Mouse (Mus musculus): ENCODE results near the gene Hmgb1.

Gene Hmgb1

DNA sequence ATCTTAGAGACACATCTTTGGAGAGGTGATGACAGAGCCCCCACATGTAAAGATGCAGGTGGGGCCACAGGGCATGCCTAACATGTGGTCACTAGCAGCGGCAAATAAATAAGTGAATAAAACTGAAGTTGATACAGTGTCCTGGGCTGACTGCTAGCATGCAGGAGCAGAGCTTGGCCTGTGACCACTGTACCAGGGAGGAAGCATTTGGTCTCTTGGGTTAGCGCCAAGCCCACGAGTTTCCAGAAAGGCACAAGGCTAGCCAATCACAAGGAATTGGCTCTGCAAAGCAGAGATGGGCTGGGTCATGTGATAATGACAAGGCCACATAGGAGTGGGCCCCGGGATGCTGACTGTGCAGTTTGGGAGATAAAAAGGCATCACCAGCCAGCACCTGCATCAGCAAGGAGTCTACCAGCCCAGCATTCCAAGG lies 47.3 kb downstream of the Hmgb1 start:
- H3K36me3 ChIP-seq (ENCODE audit: insufficient read depth, low read length): no peaks in the 10 kb centered on the region

DNA sequence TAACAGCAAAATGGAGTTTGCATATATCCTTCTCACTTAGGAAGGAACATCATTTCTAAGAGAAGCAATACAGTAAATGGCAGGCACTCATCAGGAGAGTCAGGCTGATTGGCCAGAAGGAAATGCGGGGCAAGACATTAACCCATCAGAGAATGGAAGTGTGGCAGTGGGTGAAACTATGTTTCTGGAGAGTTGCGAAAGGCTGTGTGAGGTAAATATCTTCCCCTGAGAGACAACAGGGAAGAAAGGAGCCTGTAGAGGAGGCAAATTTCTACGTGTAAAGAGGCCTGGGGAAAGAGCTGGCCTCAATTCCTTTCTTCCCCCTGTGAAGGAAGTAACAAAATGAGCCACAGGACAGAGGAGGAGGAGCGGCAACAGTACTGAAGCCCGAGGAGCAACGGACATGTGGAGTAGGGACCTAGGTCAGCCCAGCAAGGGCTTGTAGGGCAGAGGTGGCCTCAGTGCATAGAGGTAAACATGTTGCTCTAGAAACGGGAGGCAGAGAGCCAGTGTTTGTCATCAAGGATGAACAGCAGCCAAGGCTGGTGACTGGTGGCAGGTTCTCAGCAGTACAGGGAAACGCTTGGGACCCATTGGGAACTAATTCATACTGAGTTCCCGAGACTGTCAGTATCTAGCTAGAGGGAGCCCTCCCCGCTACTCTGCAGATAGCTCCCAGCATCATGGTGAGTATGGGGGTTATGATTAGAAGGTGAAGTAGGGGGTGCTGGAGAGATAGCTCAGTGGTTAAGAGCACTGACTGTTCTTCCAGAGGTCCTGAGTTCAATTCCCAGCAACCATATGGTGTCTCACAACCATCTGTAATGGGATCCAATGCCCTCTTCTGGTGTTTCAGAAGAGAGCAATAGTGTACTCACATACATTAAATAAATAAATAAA lies 48.6 kb downstream of the Hmgb1 start:
- no peak for TF ChIP-seq NANOG (IDR thresholded peaks at IDR 0.05; ENCODE audit: borderline replicate concordance, low read length)
- TF ChIP-seq POU5F1 (IDR thresholded peaks at IDR 0.05; ENCODE audit: borderline replicate concordance, low read length): no peak
- no peak for TF ChIP-seq CTCF (conservative IDR thresholded peaks at IDR 0.05; ENCODE audit: low read length)
- Histone ChIP-seq H3K4me1 (replicated peaks; ENCODE audit: low read depth, low read length) (peaks cover 5% of the 10 kb centered on the region), H3K36me3 (ENCODE audit: insufficient read depth, low read length) (no peaks in the 10 kb centered on the region), H3K4me3 (replicated peaks; ENCODE audit: low read length) (no peak overlapping the region), H3K9me3 (ENCODE audit: low read length) (no peaks in the 10 kb centered on the region), H3K27me3 (ENCODE audit: insufficient read depth, low read length) (0 out of 2 replicates have a peak, but pooled peaks cover 5% of the 10 kb centered on the region)

More for the DNA sequence above, 47.3 kb downstream of the Hmgb1 start:
- peaks cover 7% of the 10 kb centered on the region for H3K4me1 ChIP-seq (replicated peaks; ENCODE audit: low read depth, low read length)
- 0 out of 2 replicates have a peak, but pooled peaks cover 5% of the 10 kb centered on the region for H3K27me3 ChIP-seq (ENCODE audit: insufficient read depth, low read length)
- TF ChIP-seq POU5F1 (IDR thresholded peaks at IDR 0.05; ENCODE audit: borderline replicate concordance, low read length) (no peak), CTCF (conservative IDR thresholded peaks at IDR 0.05; ENCODE audit: low read length) (no peak), NANOG (IDR thresholded peaks at IDR 0.05; ENCODE audit: borderline replicate concordance, low read length) (no peak)
- no peaks in the 10 kb centered on the region for H3K9me3 ChIP-seq (ENCODE audit: low read length)
- no peak overlapping the region for H3K4me3 ChIP-seq (replicated peaks; ENCODE audit: low read length)

DNA sequence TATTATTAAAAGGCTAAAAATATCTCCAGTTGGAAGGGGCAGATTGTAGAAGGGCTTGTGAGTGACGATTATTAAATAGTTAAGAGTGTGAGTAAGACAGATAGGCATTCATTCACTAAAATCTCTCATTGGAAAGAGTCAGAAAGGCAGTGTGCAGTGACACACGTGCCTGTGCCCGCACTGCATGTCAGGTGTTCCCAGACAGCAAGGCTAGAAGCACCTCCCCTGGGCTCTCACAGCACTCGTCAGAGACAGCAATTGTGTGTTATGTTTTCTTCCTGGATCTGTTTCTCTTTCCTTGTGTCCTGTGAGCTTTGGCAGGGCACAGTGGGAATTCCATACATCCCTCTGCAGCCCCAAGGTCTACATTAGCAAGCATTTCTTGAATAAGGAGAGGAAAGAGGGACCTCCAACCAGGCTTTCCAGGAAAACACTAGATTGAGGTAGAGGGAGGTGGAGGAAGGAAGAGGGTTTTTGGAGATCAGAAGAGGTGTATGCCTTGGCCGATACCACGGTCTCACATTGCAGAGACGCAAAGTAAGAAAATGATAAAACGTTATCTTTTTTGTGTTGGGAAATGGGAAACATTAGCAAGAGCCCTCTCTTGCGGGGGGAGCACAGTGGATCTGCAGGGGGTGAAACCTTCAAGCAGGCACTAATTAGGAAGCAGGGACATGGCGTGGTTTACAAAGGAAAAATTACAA lies 49.4 kb downstream of the Hmgb1 start:
- no peak for TF ChIP-seq NANOG (IDR thresholded peaks at IDR 0.05; ENCODE audit: borderline replicate concordance, low read length)
- Histone ChIP-seq H3K9me3 (ENCODE audit: low read length) (no peaks in the 10 kb centered on the region), H3K4me3 (replicated peaks; ENCODE audit: low read length) (no peak overlapping the region), H3K4me1 (replicated peaks; ENCODE audit: low read depth, low read length) (no peaks in the 10 kb centered on the region), H3K27me3 (ENCODE audit: insufficient read depth, low read length) (peaks cover 8% of the 10 kb centered on the region; the same call in 1 of the 2 replicates), H3K36me3 (ENCODE audit: insufficient read depth, low read length) (no peaks in the 10 kb centered on the region)

DNA sequence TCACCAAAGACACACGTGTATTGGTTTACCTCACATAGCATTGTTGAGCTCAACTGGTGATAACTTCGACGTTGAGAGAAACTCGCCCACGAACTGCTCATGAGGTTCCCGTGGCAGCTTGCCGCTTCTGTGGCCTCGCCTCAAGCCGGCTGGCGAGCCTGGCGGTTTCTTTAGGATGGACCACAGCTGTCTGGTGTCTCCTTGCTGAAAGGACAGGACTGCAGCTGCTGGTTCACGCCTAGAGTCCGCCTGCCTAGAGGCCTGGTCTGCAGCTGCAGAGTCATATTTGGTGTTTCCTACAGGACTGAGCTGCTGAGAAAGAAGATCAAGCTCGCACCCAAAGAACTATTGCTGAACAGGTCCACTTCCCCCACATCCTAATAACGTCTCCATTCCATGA lies 55.8 kb downstream of the Hmgb1 start:
- no peak for TF ChIP-seq POU5F1 (IDR thresholded peaks at IDR 0.05; ENCODE audit: borderline replicate concordance, low read length)
- TF ChIP-seq CTCF (conservative IDR thresholded peaks at IDR 0.05; ENCODE audit: low read length): no peak
- TF ChIP-seq NANOG (IDR thresholded peaks at IDR 0.05; ENCODE audit: borderline replicate concordance, low read length): no peak
- Histone ChIP-seq H3K4me3 (replicated peaks; ENCODE audit: low read length) (no peak overlapping the region), H3K4me1 (replicated peaks; ENCODE audit: low read depth, low read length) (0 out of 2 replicates have a peak, but pooled peaks cover 7% of the 10 kb centered on the region), H3K27me3 (ENCODE audit: insufficient read depth, low read length) (peaks cover 29% of the 10 kb centered on the region), H3K36me3 (ENCODE audit: insufficient read depth, low read length) (no peaks in the 10 kb centered on the region), H3K9me3 (ENCODE audit: low read length) (no peaks in the 10 kb centered on the region)

DNA sequence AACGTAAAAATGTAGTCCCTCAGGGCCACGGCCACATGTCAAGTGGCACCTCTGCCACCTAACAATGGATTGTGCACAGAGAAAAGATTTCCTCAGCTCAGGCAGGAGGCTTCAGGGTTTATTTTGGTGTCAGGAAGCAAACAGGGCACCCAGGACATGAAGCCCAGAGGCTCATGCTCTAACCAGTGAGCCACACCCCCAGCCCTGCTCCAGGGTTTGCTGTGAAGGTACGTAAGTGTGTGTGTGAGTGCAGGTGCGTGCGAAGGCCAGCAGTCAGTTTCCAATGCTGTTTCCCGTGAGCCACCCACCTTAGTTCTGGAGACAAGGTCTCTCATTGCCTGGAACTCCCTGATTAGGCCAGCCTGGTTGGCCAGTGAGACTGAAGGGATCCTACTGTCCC lies 60.5 kb downstream of the Hmgb1 start:
- H3K27me3 ChIP-seq (ENCODE audit: insufficient read depth, low read length): peaks cover 22% of the 10 kb centered on the region
- no peaks in the 10 kb centered on the region for H3K36me3 ChIP-seq (ENCODE audit: insufficient read depth, low read length)
- no peak overlapping the region for H3K4me3 ChIP-seq (replicated peaks; ENCODE audit: low read length)
- H3K9me3 ChIP-seq (ENCODE audit: low read length): no peaks in the 10 kb centered on the region
- peaks cover 19% of the 10 kb centered on the region for H3K4me1 ChIP-seq (replicated peaks; ENCODE audit: low read depth, low read length)
- TF ChIP-seq CTCF (conservative IDR thresholded peaks at IDR 0.05; ENCODE audit: low read length): no peak
- no peak for TF ChIP-seq POU5F1 (IDR thresholded peaks at IDR 0.05; ENCODE audit: borderline replicate concordance, low read length)
- no peak for TF ChIP-seq NANOG (IDR thresholded peaks at IDR 0.05; ENCODE audit: borderline replicate concordance, low read length)

DNA sequence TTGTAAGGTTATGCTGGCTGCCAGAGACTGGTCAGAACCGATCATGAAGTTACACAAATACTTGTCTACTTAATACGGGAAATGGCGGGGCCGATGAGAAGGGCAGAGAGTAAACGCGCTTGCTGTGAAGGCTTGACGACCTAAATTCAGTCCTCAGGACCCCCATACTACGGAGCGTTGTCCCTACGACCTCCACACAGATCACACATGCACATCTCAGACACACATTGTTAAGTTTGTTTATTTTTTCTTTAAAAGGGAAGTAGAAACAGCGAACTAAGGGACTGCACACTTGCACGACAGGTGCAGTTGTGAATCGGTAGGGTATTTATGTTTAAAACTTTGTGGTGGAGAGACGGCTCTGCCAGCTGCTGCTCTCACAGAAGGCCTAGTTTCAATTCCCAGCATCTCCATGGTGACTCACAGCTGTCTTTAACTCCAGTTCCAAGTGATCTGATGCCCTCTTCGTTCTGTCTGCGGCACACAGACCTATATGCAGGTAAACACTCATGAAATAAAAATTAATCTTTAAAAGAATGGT lies 64.9 kb downstream of the Hmgb1 start:
- TF ChIP-seq POU5F1 (IDR thresholded peaks at IDR 0.05; ENCODE audit: borderline replicate concordance, low read length) (no peak), CTCF (conservative IDR thresholded peaks at IDR 0.05; ENCODE audit: low read length) (no peak), NANOG (IDR thresholded peaks at IDR 0.05; ENCODE audit: borderline replicate concordance, low read length) (no peak)
- H3K4me3 ChIP-seq (replicated peaks; ENCODE audit: low read length): peak overlapping the region; percentile 35
- H3K4me1 ChIP-seq (replicated peaks; ENCODE audit: low read depth, low read length): peaks cover 52% of the 10 kb centered on the region
- H3K36me3 ChIP-seq (ENCODE audit: insufficient read depth, low read length): no peaks in the 10 kb centered on the region
- H3K9me3 ChIP-seq (ENCODE audit: low read length): no peaks in the 10 kb centered on the region
- H3K27me3 ChIP-seq (ENCODE audit: insufficient read depth, low read length): peaks cover 3% of the 10 kb centered on the region; the same call in 1 of the 2 replicates

DNA sequence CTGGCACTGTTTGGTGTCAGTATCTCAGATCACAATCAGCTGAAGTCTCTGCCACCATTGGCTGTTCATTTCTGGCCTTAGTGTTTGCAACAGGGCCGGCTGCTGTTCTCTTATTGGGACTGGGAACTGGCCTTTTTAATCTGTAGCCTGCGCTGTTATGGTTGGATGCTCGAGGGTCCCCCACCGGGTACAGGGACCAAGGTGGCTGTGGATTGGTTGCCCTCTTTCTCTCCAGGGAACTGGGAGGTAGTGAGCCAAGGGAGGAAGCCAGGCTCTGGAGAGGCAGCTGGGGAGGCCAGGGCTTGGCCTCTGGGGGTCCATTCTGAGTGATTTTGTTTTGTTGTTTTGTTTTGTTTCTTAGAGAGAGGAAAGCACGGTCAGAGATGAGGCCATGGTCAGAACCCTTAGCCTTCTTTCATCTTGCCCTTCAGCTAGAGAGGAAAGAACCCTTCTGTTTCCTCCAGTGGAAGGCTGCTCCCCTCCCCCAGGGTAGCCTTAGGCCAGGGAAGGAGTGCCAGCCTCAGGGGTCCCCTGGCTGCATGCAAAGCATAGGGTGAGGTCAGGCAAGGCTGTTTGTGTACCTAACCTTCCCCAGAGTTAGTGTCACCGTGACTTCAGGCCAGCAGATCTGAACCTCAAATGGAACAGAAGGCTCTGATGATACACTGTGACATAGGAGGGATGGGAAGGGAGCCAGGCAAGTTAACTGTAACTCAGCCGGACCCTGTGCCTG lies 66.3 kb downstream of the Hmgb1 start:
- Histone ChIP-seq H3K9me3 (ENCODE audit: low read length) (no peaks in the 10 kb centered on the region), H3K4me1 (replicated peaks; ENCODE audit: low read depth, low read length) (peaks cover 66% of the 10 kb centered on the region), H3K4me3 (replicated peaks; ENCODE audit: low read length) (peak overlapping the region; percentile 35), H3K27me3 (ENCODE audit: insufficient read depth, low read length) (peaks cover 3% of the 10 kb centered on the region; the same call in 1 of the 2 replicates), H3K36me3 (ENCODE audit: insufficient read depth, low read length) (no peaks in the 10 kb centered on the region)
- TF ChIP-seq POU5F1 (IDR thresholded peaks at IDR 0.05; ENCODE audit: borderline replicate concordance, low read length): no peak
- no peak for TF ChIP-seq CTCF (conservative IDR thresholded peaks at IDR 0.05; ENCODE audit: low read length)
- no peak for TF ChIP-seq NANOG (IDR thresholded peaks at IDR 0.05; ENCODE audit: borderline replicate concordance, low read length)
